Mouse (Mus musculus): ENCODE results near the gene Hcfc2.

Gene Hcfc2

DNA sequence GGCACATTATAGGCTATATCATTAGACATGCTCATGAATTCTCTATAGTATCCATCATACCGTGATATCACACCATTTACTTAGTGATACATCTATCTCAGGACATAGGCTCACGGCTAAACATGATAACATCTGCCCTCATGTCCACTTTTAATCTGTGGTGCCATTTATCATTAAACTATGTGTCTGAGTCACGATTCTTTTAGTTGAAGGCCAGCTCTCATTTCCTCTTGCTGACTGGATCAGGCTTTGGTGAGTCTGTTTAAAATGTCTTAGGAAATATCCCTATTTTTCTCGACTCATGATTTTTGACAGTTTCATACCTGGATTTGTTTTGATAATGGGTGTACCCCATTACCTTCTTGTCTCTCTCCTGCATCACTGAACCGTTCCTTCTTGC lies at the start of gene Hcfc2:
Gene Hcfc2 (plus strand): TSS at position 205 of the 400 bp plus-strand sequence.
- no peak for DNase-seq

- no peak for DNase-seq
These were observed 48.7 kb upstream of the Hcfc2 start for GRCm38 (mm10) chr10:82647205-82647811.

- no peak for DNase-seq
These were observed 44.7 kb upstream of the Hcfc2 start for GRCm38 (mm10) chr10:82651221-82651620.

DNA sequence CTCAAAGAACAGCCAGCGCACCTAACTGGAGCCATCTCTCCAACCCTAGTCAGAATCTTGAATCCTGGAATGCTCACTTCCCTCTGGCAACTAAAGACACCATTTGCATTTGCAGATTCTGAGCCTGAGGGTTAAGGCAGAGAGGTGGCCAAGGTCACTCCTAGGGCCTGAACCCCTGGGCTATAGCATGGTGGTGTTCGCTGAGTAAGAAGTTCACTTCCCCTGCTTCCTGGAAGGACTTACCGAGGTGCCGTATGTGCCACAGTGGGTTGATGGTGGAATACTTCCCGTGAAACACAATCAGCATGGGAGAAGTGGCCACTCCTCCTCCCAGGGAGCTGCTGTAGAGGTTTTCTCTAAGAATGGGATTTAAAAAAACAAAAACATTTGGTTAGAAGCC lies 43.3 kb upstream of the Hcfc2 start:
- DNase-seq = no peak

- no peak for DNase-seq
These were observed 41.4 kb upstream of the Hcfc2 start for GRCm38 (mm10) chr10:82654581-82654980.

DNA sequence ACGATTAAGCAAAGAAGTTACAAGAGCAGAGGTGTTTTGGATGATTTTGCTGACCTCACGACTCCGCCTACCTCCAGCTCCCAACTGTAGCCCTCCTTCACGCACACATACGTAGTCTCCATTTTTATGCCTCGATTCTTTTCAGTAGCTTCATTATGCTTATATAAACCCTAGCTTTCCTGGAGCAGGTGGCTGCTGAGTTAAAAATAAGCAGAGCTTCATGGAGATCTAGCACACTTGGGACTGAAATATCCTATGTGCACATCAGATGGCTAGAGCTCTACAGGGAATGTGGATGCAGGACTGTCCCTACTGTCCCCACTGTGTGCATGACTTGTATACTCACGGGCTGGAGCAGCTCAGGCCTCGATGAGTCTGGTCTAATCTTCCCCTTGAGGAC lies 34.1 kb upstream of the Hcfc2 start:
- peak; percentile 57 for DNase-seq

GRCm38 (mm10) chr10:82662267-82662990 lies 33.5 kb upstream of the Hcfc2 start:
- peak; percentile 89 for DNase-seq

DNA sequence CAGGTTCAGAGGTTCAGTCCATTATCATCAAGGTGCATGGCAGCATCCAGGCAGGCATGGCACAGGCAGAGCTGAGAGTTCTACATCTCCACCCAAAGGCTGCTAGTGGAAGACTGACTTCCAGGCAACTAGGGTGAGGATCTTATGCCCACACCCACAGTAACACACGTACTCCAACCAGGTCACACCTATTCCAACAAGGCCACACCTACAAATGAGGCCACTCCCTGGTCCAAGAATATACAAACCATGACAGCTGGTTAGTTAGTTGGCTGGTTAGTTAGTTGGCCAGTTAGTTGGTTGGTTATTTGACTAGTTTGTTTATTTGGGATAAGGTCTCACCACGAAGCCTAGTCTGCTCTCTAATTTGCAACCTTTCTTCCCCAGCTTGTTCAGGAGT lies 32.7 kb upstream of the Hcfc2 start:
- DNase-seq = peak; percentile 32

DNA sequence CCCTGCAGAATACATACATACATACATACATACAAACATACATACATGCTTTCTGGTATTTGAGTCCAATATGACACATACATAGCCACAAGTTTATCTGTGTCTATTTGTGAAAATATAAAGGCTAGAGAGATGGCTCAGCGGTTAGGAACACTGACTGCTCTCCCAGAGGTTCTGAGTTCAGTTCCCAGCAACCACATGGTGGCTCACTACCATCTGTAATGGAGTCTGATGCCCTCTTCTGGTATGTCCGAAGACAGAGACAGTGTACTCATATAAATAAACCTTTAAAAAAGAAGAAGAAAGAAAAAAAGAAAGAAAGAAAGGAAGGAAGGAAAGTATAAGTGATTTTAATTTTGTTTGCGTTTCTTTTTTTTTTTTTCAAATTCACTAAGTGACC lies 30.0 kb upstream of the Hcfc2 start:
- DNase-seq = no peak

DNA sequence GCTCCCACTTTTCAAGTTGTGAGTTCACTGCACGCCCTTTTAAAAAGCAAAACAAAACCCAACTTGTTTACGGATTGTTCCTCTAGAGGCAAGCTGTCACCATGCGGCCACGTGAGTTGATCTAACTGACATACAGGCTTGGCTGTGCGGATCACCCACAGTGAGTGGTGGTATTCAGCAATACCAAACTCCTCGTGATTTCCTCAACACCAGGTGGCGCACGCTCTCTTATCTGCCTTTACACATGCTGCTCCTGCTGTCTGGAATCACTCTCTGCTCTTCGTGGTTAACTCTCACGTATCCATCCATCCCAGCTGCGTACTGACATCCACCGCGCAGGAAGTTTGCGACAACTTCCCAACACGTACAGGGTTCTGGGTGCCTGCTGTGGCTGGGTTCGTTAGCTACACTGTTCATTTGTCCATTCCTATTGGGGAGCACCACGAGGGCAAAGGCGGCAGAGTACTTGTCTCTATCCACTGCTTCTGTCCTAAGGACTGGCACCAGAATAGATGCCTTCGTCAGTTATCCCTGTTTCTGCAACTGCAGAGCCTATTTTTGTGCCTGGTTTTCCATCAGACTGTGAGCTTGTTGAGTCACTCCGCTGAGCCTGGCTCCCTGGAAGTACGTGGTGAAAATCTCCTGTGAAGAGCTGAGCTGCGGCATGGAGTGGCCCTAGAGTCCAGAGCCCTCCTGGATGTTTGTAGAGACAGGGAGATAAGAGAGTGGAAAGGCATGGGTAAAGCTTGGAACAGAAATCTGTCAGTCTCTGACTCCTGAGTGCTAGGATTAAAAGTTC lies 29.3 kb upstream of the Hcfc2 start:
- peak; percentile 89 for DNase-seq

DNA sequence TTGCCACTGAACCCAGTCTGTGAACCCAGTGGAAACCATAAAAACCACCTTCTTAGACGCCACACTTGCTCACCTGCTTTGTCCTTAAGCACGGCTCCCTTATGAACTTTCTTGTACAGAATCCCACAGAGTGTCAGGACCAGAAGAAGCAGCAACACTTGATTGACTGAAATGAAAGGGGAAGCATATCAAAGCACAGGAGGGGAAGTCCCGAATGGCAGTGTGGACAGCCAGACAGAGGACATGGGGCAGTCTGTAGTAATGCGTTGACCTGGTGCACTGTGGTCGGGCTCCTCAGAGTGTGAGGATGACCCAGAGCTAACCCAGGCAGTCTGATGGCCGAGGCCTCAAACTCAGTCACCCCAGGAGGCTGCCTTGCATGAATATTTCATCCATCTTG lies 25.8 kb upstream of the Hcfc2 start:
- DNase-seq = no peak

GRCm38 (mm10) chr10:82676949-82677348 lies 19.0 kb upstream of the Hcfc2 start:
- DNase-seq = peak; percentile 98

DNA sequence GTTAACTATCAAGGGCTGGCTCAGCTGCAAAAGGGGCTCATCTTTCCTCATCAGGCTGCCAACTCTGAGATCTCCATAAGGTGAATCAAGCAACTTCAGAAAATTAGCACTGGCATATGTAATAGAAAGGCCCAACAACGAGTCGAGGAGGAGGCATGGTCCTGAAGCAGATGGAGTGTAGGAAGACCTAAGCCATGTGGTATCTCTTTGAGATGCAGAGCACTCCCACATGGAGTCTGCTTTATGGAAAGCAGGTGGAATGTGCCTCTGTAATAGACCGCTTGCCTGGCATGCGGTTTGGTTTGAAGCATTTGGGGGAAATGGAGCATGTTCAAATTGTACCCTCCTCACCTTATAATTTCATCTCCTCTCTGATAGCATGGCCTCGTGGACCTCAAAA lies 15.2 kb upstream of the Hcfc2 start:
- no peak for DNase-seq

DNA sequence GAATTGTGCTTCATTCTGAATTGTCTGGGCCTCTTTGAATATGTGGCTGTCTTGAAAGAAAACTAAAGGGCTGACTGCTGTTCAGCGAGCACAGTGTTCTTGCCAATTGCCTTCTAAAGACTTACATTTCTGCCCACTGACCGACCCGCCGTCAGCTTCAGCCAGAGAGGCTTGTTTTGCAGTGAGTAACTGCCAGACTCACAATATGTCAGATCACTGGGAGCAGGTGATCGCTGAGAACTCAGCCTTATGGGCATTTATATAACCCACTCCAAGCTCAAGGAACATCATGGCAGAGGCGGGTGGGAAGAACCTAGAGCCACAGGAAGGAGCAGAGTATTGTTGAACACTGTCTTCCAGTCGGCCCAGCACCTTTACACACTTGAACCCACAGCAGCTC lies 14.3 kb upstream of the Hcfc2 start:
- peak; percentile 63 for DNase-seq

DNA sequence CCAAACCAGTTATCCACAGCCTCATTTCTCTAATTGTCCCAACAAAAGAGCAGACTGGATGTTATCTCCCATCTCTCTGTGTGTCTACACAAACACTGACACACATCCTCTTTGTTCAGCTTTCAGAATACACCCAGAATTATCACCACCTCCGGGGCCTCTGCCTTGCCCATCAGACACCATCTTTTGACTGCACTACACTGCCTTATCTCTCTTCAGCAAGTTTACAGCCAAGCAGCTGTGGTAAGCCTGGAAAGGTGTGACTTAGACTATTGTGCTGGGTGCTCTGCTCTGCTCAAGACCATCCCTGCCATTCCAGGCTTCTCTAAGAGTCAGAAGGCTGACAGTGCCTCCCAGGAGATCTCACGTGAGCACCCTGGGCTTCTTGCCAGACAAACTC lies 10.5 kb upstream of the Hcfc2 start:
- DNase-seq = no peak

GRCm38 (mm10) chr10:82689681-82690211 lies 6.2 kb upstream of the Hcfc2 start:
- no peak for DNase-seq

DNA sequence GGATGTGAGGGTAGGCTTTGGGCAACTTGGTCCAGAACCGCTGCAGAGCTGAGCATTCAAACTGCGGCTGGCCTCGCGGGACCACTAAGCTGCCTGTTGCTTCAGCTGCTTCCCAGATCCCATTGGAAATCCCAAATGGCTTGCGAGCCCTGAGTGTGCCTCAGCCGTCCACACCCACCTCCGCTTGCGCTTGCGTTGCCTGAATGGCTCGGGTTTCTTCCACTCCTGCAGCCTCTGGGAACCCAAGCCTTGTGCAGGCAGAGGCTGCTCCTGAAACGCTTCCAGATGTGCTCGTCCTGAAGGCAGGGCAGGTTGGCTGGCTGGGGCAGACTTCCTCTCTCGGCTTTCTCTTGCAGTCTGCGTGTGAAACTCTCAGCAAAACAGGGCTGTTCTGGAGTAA lies 5.5 kb upstream of the Hcfc2 start, which contains the start of gene Glt8d2:
Gene Glt8d2 (minus strand): TSS at position 157 of the 400 bp plus-strand sequence.
- no peak for DNase-seq

DNA sequence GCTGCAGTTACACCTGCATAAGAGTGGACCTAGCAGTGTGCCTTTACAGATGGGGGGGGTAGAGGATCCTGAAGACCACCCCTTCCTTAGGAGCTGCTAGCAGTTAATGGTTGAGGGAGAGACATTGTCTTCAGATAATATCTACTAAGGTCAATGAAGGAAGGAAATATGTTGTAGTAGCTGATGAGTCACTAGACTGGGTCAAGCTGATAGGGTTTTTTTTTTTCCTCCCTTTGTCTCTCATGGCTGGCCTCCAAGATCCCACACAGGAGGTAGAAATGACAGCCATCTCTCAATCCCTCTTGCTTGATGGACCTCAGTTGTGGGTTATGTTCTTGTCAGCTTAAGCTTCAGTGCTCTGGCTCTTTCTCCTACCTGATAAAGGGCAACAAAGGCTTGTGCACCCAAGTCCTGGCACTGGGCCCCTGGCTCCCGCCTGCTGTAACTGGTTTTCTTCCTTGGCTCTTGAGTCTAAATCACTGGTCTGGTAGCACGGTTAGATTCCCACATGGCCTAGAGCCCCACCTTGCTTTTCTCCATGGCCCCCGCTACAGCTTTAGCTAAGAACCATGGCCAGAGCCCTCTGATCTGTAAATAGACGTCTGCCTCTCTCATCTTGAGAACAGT lies 606 bp downstream of the Hcfc2 start:
- DNase-seq = peak; percentile 60

GRCm38 (mm10) chr10:82697305-82697898 lies 1.4 kb downstream of the Hcfc2 start:
- DNase-seq = no peak

DNA sequence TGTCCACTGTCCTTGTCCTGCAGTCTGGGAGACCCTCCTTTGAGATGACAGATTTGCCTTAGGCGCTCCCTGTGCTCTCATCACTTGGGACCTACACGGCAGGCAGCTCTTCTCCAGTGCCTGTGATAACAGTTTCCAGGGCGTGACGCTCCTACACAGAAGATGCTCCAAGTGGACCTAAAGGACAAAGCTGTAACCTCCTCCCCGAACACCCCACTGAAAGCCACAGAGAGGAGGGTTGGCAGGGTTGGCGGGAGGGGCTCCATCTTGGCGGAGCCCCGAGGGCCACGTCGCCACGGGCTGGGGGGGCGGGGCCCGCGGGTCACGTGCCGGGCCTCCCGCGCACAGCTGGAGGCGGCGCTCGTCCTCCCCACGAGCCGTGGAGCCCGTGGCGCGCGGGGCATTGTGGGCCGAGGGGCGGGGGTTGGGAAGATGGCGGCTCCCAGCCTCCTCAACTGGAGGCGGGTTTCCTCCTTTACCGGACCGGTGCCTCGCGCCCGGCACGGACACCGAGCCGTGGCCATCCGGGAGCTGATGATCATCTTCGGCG lies 2.8 kb downstream of the Hcfc2 start:
- DNase-seq = peak; percentile 90

DNA sequence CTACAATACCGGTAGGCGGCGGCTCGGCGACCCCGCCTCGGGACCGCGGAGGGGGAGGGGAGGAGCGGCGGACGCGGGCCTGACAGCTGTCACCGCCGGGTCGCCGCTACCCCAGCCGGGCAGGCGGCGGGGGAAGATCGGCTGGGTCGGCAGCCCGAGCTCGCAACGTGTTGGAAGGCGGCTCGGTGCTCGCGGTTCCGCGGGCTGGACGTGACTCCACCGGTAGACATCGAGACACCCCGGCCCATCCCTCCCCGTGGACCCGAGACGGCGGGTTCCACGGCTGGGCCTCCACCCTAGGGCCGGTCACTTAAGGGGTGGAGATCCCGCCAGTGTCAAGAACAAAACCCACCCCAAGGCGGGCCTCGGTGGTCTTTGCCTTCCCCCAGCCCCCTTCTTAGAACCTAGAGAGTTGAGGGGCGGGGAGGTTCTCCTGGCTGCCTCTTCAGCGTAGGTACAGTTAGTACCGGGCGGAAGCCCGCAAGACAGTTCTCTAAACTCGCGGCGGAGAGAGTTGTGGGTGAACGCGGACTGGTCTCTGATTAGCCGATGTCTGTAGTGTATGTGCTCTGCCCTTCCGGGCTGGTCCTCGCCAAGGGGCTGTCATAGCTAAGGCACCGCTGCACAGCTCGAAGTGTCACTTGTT lies 3.5 kb downstream of the Hcfc2 start:
- no peak for DNase-seq

DNA sequence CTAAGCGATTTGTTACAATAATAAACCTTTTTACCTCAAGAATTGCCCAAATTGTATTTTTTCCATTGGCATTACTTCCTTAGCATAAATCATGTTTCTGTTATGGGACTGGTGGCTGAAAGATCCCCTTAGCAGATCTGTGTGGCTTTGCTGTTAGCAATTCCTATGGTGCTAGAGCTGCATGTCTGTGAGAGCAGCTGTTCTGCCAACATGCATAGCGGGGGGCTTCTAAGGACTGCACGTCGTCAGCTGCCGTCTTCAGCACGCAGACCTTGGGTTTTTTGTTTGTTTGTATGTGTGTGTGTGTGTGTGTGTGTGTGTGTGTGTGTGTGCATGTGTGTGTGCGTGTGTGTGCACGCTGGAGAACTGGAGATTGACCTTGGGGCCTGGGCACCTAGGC lies 45.4 kb downstream of the Hcfc2 start:
- DNase-seq = no peak

All from cerebellum, adult 9-11 months (tissue).